Mouse (Mus musculus): Measurements from ENCODE around the gene Samd8.

Samd8 gene

DNA sequence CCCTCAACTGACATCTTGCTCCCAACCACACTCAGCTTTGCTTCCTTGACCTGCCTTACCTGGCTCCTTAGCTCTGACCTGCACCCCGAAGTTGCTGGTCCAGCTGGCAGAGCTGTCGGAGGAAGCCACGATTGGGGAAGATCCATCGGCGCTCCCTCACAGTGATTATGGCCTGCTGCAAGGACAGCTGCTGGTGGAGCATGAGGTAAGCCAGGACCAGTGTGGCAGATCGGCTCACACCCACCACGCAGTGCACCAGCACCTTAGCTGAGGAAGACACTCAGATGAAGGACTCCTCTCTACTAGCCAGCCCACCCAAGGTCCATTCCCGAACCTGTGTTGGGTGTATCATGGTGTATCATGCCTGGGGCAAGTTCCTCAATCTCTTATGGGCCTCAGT lies 4.1 kb upstream of the Samd8 start:
- DNase-seq (ENCODE audit: low spot score): no peak

GRCm38 (mm10) chr14:21746846-21747245 lies 3.5 kb upstream of the Samd8 start:
- no peak for DNase-seq (ENCODE audit: low spot score)

DNA sequence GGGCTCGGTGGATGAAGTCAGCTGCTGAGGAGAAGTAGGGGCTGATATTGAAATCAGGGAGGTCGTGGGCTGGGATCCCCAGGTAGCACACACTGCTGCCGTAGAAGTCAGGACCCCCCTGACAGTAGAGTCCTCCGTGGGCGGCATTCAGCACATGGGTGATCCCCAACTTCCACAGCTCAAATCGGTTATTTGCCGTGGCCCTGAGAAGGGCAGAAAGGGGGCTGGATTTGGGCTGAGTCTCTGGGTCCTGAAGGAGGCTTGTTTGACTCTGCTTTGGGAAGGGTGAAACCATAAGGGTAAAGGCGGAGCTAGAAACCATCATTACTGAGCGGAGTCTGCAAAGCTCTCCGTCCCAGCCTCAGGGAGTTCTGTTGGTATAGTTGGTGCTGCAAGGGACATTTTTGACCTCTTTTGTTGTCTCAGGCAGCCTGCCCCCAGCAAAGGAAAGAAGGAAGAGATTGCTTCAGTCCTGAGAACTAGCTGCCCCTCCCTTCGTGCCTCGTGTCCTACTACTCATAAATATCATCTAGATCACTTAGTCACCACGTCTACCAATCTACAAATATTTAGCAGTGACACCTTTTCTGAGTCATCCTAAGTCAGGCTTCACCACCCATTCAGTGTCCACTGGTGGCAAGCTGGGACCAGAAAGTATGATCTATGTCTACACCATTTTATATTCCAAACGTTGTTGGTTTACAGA lies 2.7 kb upstream of the Samd8 start:
- no peak for DNase-seq (ENCODE audit: low spot score)

DNA sequence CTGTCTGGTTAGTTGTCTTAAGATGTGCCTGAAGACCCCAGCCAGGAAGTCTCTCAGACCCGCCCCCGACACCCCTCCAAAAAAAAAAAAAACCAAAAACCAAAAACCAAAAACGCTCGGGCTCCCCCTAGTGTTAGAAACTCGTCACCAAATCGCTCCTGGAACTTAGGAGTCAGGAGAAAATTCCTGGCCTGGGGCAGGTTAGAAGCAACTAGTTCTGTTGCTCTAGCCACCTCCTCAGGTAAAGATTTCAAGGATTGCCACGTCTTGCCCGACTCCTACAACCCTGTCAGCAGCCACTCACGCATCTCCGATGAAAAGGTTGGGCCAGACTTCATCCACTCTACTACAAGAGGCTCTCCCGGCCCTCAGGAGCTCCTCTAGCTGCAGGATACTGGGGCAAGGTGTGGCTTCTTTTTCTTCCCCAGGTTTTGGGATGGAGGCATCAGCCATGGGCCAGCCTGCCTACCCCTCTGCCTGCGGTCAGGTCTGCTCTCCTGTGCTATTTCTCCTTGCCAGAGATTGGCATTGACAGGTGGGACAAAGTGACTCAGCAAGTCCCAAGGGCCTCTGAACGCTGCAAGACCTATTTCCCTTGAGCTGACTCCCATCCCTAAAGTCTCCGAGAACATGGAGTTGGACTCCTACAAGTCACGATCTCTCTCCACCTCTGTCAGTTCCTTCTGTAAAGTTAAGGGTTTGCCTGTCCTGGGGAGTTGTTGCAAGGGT lies 2.0 kb upstream of the Samd8 start:
- DNase-seq (ENCODE audit: low spot score): no peak

GRCm38 (mm10) chr14:21750881-21751542 lies 681 bp downstream of the Samd8 start, which contains the start of gene Dusp13:
Gene Dusp13, minus strand, starts transcription at chr14:21751181.
- peak; percentile 35 for DNase-seq (ENCODE audit: low spot score)

DNA sequence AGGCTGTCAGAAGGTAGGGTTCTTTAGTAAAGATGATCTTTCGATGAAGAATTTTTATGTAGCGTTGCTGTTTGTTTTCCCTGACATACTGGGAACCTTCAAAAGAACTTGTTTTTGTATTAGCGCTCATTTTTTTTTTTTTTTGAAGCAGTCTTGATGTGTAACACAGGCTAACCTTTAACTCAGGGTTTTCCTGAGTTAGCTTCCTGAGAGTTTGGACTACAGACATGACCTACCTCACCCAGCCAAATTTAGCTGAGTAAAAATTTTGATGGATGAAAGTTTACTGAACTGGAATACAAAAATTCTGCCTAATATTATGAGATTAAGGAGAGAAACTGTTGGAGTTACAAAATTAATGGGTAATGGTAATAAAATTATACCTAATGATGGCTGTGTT lies 2.1 kb downstream of the Samd8 start:
- DNase-seq (ENCODE audit: low spot score): no peak

DNA sequence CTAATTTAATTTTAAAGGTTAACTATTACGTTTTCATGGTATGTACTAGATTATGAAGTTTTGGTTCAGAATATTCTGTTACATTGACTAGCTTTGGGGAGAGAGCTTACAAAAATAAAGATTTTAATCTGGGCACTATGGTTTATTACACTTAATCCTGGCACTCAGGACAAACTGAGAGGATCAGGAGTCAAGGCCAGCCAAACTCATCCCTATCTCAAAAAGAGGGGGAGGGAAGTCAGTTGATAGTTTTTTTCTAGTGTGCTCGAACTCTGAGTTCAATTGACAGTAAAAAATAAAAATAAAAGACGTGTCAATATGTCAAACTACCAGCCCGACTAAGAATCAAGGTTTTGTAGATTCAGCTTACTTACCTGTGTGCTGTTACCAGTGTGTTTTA lies 3.0 kb downstream of the Samd8 start:
- DNase-seq (ENCODE audit: low spot score): no peak

DNA sequence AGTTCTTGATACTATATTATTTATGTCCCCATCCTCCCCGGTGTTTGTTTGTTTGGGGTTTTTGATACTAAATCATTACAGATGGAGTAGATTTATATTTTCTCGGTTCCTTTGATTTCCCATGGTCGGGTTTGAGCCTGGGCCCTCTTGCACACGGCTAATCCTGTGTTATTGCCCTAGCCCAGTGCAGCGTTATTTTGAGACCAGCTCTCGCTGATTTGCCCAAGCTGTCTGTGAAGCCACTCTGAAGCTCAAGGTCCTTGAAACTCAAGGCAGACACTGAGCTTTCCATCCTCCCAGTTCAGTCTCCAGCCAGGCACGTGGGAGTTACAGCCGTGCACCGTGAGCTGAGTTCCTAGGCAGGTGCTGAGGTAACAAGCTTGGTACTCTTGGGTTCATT lies 11.2 kb downstream of the Samd8 start:
- DNase-seq (ENCODE audit: low spot score): no peak

GRCm38 (mm10) chr14:21763736-21764135 lies 13.4 kb downstream of the Samd8 start:
- no peak for DNase-seq (ENCODE audit: low spot score)

DNA sequence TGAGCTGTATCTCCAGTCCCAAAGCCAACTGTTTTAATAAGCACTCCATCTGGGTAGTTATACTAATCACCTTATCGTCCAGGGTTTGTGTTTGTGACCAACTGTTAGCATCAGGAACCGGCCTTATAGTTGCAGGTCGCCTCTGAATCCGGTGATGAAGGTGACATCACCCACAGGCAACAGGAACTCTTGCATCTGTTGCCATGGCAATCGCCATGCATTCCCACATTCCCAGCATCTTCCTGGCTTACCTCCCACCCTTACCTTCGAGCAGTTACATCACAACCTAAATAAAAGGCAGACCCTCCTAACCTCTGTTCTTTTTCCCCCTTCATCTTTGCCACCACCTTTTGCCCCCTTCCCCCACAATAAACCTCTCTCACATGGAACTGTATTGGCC lies 14.3 kb downstream of the Samd8 start:
- DNase-seq (ENCODE audit: low spot score): no peak

- DNase-seq (ENCODE audit: low spot score): no peak
Measured at GRCm38 (mm10) chr14:21765754-21766397, 15.5 kb downstream of the Samd8 start.

GRCm38 (mm10) chr14:21766398-21766958 lies 16.1 kb downstream of the Samd8 start:
- no peak for DNase-seq (ENCODE audit: low spot score)

DNA sequence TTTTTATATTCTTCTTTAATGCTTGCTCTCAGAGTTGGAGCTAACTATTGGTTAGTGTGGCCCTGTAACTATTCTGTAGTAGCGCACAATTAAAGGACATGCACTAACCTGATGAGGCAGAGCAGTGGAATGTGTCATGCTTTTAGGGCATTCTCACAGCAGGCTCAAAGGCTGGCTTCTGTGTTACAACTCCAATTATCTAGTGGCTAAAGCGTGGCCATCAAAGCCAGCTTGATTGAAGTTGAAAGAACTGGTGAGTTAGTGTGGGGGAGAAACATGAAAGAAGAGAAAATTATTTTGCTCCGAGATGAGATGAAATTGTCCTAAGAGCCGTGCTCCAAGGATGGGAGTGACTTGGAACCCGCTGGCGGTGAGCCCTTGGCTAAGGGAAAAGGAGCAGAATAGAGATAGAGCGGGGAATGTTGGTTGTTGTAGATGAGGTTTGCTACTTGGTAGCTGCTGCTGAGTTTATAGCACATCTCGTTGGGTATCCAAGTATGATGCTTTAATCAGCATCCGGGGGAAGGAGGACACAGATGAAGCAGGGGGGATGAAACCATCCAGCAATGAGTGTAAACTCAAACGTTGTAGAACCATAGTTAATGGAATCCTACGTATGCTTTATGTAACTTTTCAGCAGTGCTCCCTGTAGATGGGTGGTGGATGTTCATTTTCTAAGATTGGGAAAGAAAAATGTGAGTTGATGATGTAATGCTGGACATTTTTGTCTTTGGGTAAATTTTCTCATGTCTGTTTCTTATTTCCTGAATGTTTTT lies 22.4 kb downstream of the Samd8 start:
- no peak for DNase-seq (ENCODE audit: low spot score)

DNA sequence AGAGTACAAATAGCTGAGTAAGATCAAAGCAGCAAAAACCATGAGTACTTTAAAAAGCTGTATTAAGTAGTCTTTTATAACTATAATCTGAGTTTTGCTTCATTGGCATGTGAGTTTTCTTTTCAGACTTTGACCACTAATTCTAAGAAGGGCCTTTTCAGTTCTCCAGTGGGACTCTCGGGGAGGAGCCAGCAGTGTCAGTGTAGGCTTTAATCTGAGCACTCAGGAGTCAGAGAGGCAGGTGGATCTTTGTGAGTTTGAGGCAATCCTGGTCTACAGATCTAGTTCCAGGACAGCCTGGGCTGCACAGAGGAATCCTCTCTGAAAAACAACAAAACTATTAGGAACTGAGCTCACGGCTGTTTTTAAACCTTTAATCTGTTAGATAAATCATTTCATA lies 23.6 kb downstream of the Samd8 start:
- no peak for DNase-seq (ENCODE audit: low spot score)

DNA sequence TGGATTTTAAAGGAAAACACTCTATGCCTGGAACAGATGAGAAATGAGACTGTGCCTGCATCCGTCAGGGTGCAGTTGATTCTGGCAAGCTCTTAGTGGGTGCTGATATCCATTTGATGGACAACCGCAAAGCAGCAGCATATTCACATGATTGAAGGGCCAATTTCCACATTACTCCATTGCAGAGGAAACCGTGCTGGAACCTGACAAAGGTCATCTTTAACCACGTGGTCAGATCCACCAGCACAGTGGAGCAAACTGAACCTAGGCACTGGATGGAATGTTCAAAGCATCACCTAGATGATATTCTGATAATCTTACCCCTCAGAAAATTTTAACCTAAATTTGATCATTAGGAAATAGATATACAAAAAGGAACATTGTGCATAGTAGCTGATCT lies 25.9 kb downstream of the Samd8 start:
- no peak for DNase-seq (ENCODE audit: low spot score)

DNA sequence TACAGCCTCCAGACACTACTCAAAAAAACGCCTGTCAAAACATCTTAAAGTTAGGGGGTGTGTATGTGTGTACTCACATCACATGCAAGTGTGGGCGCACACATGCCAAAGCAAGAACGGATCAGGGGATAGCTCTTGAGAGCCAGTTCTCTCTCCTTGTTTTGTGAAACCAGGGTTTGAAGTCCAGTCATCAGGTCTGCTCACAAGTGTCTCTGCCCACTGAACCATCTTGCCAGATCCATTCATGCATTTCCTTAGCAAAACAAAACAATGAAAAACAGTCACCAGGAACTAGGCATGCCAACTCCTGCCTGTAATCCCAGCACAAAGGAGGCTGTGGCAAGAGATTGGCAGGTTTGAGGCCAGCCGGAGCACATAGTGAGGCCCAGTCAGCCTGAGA lies 36.2 kb downstream of the Samd8 start:
- no peak for DNase-seq (ENCODE audit: low spot score)

DNA sequence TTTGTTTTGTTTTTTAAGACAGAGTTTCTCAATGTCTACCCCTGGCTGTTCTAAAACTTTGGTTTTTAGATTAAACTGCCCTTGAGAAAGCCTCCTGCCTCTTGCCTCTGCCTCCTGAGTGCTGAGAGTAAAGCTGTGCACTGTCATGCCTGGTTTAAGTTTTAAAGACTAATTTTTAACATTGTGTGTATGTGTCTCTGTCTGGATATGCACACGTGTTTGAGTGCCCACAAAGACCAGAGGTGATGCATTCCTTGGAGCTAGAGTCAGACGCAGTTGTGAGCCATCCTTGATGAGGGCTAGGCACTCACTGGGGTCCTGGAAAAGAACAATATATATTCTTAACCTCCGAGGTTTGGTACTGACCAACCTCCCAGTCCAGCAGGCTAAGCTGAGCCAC lies 37.0 kb downstream of the Samd8 start:
- DNase-seq (ENCODE audit: low spot score): no peak

- no peak for DNase-seq (ENCODE audit: low spot score)
Measured at GRCm38 (mm10) chr14:21788121-21788520, 37.8 kb downstream of the Samd8 start.

- DNase-seq (ENCODE audit: low spot score): no peak
Measured at GRCm38 (mm10) chr14:21790585-21791251, 40.4 kb downstream of the Samd8 start.

GRCm38 (mm10) chr14:21791722-21792121 lies 41.4 kb downstream of the Samd8 start:
- DNase-seq (ENCODE audit: low spot score): no peak

GRCm38 (mm10) chr14:21792250-21792649 lies 41.9 kb downstream of the Samd8 start:
- DNase-seq (ENCODE audit: low spot score): no peak

Data from spleen, adult 12 weeks (tissue).